Mouse (Mus musculus) kidney, adult 9 months (tissue): ENCODE data around the gene Zfp239.

Experiments
- DNase-seq: peaks from one replicate; pipeline ENCODE4 v3.0.0; 2022

Gene Zfp239

GRCm38 (mm10) chr6:117879408-117880115, 17.7 kb downstream of the Zfp239 start:
- peak; percentile 99 for DNase-seq

GRCm38 (mm10) chr6:117880394-117880838, 18.5 kb downstream of the Zfp239 start:
- peak; percentile 32 for DNase-seq

DNA sequence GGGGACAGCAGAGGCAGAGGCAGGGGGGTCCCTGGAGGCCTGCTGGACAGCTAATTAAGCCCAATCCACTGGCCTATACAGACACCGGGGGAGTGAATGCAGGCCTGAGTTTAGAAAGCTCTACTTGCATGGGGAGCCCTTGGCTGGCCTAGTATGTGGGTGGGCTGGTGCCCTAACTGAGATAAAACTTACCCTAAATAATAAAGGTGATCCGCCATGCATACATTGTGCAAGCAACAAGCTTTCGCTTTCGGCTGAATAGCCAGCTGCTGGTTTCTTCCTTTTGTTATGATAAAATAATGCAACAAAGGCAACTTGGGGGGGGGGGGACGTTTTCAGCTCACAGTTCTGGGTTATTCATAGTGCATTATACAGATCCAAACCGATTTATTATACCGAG, 19.3 kb downstream of the Zfp239 start:
- DNase-seq, result no peak

DNA sequence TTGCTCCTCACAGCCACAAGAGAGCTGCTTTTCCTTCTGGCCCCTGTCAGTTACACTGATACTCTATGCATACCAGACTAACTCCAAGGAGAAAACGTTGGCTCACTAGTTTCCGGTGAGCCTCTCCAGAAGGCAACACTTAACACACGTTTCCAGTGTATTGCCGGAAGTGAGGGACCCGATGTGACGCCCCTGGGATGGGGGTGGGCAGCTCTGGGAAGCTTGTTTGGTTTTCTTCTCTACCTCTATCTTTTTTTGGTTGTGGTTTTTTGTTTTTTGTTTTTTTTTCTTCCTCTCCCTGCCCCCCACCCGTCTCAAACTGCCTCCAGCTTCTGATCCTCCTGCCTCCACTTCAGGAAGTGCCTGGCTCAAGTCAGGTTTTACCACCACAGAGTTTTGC, 20.1 kb downstream of the Zfp239 start:
- no peak for DNase-seq

- DNase-seq, result no peak
Observed at GRCm38 (mm10) chr6:117885943-117886342, 24.0 kb downstream of the Zfp239 start.

GRCm38 (mm10) chr6:117888032-117888431, 26.1 kb downstream of the Zfp239 start:
- DNase-seq, result no peak

GRCm38 (mm10) chr6:117888642-117889096, 26.8 kb downstream of the Zfp239 start:
- DNase-seq, result no peak

DNA sequence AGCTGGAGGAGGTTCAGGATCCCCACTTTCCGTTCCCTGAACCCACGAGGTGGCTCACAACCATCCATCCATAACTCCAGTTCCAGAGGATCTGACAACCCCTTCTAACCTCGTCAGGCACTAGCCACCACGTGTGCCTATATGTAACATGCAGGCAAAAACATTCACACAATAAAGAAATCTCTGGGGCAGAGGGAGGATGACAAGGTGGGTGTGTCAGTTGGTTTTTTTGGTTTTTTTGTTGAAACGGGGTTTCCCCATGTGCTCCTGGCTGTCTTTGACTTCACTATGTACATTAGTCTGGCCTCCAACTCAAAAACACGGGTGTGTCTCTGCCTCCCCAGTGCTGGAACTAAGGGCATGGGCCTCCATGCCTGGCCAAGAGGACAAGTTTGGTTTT, 28.4 kb downstream of the Zfp239 start:
- DNase-seq, result no peak

- DNase-seq, result no peak
Observed at GRCm38 (mm10) chr6:117891369-117892160, 29.7 kb downstream of the Zfp239 start.

- DNase-seq, result no peak
Observed at GRCm38 (mm10) chr6:117892386-117892785, 30.5 kb downstream of the Zfp239 start.

GRCm38 (mm10) chr6:117893435-117893834, 31.5 kb downstream of the Zfp239 start:
- DNase-seq, result no peak

DNA sequence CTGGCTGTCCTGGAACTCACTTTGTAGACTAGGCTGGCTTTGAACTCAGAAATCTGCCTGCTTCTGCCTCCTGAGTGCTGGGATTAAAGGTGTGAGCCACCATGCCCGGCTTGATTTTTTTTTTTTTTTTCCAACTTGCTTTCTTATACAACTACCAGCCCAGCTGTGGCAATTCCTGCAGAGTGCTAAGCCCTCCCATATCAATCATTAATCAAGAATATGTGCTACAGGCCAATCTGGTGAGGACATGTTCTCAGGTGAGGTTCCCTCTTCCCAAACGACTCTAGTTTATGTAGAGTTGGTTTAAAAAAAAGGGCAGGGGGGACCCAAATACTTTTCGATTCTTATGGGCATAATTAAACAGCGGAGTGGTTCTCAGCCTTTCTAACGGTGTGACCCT, 35.9 kb downstream of the Zfp239 start:
- peak; percentile 76 for DNase-seq

GRCm38 (mm10) chr6:117900126-117901080, 38.5 kb downstream of the Zfp239 start, which contains the start of gene Hnrnpf:
Gene Hnrnpf (plus strand): TSS chr6:117900324.
- DNase-seq, result no peak

- no peak for DNase-seq
Observed at GRCm38 (mm10) chr6:117901510-117902402, 39.9 kb downstream of the Zfp239 start.

- no peak for DNase-seq
Observed at GRCm38 (mm10) chr6:117902556-117902955, 40.7 kb downstream of the Zfp239 start.

DNA sequence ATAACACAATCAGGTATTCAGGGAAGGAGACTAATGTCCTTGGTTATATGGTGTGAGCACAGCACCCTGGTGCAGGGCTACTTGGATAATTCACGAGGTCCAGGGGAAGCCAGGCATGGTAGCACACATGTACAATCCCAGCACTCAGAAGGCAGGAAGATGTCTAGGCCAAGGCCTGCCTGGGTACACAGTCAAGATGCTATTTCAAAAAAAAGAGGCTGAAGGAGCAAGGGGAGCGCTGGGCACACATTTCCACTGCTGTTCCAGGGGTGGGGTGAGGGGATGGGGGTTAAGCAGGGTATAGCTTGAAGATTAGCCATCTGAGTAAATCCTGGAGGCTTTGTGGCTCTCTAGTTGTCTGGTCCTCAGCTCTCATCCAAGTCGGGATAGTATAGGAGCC, 41.9 kb downstream of the Zfp239 start:
- DNase-seq, result no peak

- peak; percentile 36 for DNase-seq
Observed at GRCm38 (mm10) chr6:117905260-117905930, 43.5 kb downstream of the Zfp239 start.

DNA sequence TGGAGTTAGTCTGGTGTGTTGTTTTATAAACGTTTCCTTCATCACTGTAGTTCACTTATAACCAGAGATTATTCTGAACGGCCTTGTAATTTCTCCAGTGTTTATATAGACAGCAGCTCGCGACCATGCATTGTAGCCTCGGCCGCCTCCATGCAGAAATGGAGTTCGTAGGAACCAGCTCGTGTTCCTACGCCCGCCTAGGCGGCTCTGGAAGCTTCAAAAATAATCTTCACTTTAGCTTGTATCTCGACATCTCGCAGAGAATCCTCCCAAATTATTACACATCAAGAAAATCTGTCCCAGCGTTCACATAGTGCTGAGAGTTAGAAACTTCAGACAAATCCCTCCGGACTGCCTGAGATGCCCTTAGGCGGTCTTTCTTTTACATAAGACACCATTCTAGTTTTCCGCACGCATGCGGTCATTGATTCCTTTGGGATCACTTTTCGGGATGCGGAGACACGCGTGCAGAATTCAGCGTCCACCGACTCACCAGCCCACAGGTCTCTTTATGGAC, 44.2 kb downstream of the Zfp239 start:
- peak; percentile 79 for DNase-seq

DNA sequence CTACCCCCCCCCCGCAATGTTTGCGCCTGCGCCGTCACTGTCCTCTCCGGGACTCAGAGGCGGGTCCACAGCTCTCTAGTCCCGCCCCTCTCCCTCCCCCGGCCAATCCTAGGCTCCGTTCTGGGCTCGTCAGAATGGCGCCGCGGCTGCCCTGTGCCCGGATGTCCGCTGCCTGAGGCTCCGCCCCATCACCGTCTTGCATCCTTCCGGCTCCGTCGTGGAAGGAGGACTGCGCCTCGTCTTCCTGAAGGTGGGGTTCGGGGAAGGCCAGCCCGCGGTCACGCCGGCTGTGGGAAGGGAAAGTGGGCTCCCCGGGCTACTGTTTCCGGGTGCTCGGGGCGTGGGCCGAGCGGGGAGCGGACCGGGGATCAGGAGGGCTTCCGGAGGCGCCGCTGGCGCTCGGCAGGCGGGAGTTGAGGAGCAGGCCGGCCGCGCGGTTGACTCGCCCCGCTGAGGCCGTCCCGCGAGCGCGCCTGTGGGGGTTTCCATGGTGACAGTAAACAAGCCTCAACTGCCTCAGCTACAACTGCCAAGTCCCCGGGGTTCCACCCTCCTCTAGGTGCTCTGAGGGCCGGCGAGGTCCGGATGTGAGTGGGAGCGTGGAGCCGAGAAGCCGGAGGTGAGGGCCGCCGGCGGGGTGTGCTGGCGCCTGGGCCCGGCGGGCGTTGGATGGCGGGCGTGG, 44.8 kb downstream of the Zfp239 start:
- peak; percentile 98 for DNase-seq

DNA sequence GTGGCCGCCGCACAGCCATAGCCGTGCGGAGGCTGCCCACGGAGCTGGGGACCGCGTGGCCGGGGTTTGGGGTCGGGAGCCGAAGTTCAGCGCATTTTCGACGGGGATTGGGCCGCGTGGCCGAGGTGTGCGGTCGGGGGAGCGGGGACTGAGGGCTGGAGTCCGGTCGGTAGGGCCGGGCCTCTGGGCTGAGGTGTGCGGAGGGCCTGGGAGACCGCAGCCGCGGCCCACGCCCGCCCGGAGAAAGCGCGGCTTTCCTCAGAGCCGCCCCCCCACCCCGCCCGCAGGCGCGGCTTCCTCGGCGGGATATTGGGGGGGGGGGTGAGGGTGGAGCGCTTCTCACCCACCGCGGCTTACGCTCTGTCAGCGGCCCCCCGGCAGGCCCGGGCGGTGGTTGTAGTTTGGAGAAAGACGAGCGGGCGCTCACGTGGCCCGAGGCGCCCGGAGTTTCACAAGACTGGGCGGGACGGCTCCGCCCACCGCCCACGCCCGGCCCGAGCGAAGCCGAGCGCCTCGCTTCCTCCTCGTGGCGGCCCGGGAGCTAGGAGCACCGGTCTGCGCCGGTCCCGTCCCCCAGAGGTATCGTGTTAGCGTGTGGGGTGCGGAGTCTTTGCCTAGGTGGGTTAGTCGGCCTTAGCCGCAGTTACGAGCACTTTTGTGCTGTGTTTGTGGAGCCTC, 45.5 kb downstream of the Zfp239 start:
- peak; percentile 90 for DNase-seq
